Mouse (Mus musculus): ENCODE results near the gene Zfp385b.

The Zfp385b gene

GRCm38 (mm10) chr2:77819539-77819938 is at the start of gene Zfp385b:
Zfp385b (minus strand) TSS chr2:77819639.
- no peak for DNase-seq (ENCODE audit: low read depth, low spot score)

- DNase-seq (ENCODE audit: low read depth, low spot score) = peak; percentile 68
These were observed 44.5 kb upstream of the Zfp385b start for GRCm38 (mm10) chr2:77863934-77864333.

DNA sequence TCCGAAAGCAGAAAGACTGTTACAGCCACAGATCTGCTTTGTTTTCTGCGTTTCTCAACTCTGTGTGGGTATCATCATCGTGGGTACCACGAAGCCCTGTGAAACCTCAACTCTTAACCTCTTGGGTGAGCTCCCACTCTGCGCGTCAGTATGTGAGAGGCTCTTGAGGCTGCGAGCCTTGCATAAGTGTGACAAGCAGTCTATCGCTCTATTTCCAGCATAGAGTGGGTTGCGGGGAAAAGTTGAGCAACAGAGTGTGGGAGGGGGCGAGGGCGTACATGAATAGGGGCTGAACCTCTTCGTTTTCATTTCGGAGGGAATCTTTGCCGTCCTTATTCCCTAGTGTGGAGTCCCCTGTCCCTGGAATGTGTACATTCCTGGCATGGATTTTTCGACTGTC is 44.1 kb upstream of the Zfp385b start:
- DNase-seq (ENCODE audit: low read depth, low spot score) = peak; percentile 7

DNA sequence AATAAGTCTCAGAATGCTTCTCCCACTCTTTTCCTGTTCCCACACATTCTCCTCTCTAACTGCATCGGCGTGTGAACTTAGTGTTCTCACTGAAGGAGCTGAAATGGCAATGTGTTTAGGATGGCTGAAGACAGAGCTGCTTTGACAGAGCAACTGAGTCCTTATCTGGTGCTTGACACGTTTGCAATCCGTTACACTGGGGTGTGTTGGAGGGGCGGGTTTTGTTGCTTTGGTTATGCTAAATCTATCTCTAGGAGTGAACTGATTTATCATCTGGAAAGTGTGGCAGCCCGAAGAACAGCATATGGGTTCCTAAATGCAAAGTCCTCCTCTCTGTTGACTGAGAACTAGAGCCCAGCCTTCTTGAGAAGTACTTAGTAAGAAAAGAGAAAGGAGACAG is 22.0 kb upstream of the Zfp385b start:
- no peak for DNase-seq (ENCODE audit: low read depth, low spot score)

- DNase-seq (ENCODE audit: low read depth, low spot score) = no peak
These were observed 20.1 kb upstream of the Zfp385b start for GRCm38 (mm10) chr2:77839587-77839986.

GRCm38 (mm10) chr2:77838688-77839087 is 19.2 kb upstream of the Zfp385b start:
- DNase-seq (ENCODE audit: low read depth, low spot score) = no peak

- no peak for DNase-seq (ENCODE audit: low read depth, low spot score)
These were observed 16.3 kb upstream of the Zfp385b start for GRCm38 (mm10) chr2:77835781-77836180.

DNA sequence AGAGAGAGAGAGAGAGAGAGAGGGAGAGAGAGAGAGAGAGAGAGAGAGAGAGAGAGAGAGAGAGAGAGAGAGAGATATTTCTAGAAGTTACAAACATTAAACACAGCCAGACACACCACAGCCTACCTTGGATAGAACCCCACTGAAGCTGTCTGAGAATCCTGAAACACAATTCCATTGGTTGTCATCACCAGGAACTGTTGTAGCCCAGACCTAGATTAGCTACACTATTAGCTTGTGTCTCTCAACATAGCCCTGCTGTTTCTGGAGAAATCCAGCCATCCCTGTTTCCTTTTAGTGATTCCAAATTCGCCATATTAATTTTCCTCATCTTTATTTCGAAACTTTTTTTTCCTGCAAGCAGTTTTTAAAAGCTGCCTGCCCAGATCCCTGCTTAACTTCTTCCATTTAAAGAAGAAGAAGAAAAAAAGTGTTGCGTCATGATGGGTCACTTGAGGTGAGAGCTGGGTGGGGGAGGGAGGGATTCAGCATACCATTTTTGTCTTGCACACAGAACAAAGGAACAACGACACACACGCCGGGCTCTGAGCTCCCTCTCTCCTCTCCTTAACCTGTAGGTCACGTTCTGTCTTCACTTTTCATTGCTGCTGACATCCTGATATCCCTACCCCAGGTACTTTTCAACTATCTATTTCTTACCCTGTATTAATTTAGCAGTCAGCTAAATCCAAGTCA is 6.8 kb upstream of the Zfp385b start:
- DNase-seq (ENCODE audit: low read depth, low spot score) = no peak

GRCm38 (mm10) chr2:77823026-77823425 is 3.6 kb upstream of the Zfp385b start:
- no peak for DNase-seq (ENCODE audit: low read depth, low spot score)

DNA sequence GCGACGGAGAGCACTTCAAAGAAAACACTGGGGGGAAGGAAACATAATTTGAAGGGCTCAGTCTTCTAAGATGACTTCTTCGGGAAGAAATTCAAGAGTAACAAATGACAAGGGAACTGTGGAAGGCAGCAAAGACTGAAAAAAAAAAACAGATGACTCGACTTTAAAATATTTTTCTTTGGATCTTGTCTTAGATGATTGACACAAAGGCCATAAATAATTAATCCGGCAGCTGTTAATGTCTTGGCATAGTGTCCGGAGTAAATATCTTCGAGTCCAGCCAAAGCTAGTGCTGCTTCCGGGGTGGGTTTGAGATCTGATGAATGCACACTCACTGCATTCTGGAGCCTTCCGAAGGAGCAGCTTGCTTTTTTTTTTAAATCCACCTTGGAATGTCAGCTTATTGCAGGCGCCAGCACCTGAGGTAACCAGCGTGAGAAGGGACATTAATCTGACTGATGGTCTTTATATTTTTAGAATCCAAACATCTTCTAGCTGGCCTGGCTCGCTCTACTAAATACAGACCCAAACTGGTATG is 2.0 kb downstream of the Zfp385b start:
- no peak for DNase-seq (ENCODE audit: low read depth, low spot score)

DNA sequence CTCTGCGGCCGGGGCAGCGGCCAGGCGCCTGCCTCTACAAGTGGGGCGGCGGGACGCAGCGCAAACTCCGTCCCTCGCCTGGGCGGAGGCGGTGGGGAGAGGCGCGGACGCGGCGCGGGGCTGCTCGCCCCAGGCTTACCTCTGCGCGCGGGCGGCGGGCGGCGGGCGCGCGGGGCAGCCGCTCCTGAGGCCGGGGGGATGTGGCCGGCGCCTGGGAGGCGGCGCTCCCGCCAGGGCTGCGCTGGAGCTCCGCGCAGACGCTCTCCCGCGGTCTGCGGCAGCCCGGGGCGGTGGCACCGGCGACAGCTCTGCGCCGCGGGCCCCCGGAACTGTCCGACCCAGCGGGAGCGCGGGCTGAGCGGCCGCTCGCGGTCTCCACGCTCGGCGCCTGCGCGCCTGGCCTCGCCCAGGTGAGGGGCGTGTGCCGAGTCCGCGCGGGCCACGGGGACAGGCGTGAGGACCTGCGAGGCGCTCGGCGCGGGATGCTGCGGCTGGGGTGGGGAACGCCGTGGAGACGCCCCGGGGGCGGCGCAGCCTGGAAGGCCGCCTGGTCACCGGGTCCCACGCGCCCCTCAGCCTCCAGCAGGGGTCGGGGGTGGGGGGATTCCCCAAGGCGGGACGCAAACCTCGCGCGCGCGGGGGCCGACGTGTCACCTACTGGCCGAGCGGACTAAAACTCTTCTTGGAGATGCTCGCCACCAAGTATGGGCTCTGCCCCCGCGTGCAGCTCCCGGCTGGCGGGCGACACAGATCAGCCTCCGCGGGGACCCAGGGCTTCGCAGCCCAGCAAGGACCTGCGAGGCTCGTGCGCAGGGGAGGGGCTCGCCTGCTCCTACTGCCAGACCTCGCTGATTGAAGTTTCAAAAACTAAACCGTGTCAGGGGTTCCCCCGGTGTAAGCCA is 2.8 kb downstream of the Zfp385b start:
- peak; percentile 24 for DNase-seq (ENCODE audit: low read depth, low spot score)

- DNase-seq (ENCODE audit: low read depth, low spot score) = peak; percentile 18
These were observed 3.5 kb downstream of the Zfp385b start for GRCm38 (mm10) chr2:77815775-77816412.

GRCm38 (mm10) chr2:77814896-77815295 is 4.5 kb downstream of the Zfp385b start:
- DNase-seq (ENCODE audit: low read depth, low spot score) = no peak

GRCm38 (mm10) chr2:77813029-77813428 is 6.4 kb downstream of the Zfp385b start:
- DNase-seq (ENCODE audit: low read depth, low spot score) = no peak

GRCm38 (mm10) chr2:77810748-77811147 is 8.7 kb downstream of the Zfp385b start:
- DNase-seq (ENCODE audit: low read depth, low spot score) = no peak

- DNase-seq (ENCODE audit: low read depth, low spot score) = no peak
These were observed 14.7 kb downstream of the Zfp385b start for GRCm38 (mm10) chr2:77804781-77805180.

DNA sequence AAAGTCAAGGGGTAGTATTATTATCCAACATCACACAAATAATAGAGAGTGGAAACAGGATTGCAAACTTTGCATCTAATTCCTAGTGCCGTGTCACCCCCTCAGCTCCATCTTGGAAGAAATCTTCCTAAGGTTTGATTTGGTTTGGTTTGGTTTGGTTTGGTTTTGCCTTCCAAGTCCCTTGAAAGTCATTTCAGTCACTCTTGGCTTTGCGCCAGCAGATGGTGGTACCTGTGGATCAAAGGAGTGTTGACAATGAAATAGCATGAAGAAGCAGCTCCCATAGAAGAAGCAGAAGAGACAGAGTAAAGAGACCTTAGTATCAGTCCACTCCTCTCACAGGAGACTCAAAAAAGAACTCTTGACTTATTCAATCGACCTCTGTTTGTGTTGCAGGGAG is 17.1 kb downstream of the Zfp385b start:
- DNase-seq (ENCODE audit: low read depth, low spot score) = no peak

DNA sequence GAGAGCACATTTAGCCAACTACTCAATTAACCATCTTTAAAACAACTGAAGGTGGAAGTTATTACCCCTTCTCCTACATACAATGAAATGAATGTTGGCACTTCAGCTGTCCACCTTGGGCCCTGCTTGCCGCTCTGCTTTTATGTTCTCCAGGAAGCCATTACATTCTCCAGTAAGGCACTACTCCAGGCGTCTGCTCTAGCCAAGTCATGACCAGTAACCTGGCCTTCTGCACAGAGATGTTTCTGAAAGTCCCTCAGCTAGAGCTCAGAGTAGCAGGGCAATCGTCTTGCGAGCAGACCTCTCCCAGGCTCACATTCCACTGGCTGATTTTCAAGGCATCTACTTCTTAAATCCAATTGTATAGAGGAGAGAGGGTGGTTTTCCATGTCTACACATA is 18.0 kb downstream of the Zfp385b start:
- DNase-seq (ENCODE audit: low read depth, low spot score) = no peak

DNA sequence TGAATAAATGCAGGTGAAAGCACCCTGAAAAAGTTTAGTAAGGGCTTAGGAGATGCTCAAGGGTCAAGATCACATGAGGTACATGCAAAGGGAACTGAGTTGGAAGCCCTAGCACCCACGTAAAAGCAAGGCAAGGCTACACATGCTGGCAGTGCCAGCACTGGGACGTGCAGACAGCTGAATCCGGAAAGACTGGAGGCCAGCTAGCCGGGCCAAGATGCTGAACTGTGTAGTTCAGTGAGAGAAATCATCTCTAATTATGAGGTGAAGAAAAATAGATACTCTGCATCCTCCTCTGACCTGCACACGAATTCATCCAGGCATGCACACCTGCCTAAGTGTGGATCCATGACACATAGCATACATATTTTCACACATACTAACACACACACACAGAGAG is 18.4 kb downstream of the Zfp385b start:
- no peak for DNase-seq (ENCODE audit: low read depth, low spot score)

GRCm38 (mm10) chr2:77797233-77797632 is 22.2 kb downstream of the Zfp385b start:
- DNase-seq (ENCODE audit: low read depth, low spot score) = no peak

DNA sequence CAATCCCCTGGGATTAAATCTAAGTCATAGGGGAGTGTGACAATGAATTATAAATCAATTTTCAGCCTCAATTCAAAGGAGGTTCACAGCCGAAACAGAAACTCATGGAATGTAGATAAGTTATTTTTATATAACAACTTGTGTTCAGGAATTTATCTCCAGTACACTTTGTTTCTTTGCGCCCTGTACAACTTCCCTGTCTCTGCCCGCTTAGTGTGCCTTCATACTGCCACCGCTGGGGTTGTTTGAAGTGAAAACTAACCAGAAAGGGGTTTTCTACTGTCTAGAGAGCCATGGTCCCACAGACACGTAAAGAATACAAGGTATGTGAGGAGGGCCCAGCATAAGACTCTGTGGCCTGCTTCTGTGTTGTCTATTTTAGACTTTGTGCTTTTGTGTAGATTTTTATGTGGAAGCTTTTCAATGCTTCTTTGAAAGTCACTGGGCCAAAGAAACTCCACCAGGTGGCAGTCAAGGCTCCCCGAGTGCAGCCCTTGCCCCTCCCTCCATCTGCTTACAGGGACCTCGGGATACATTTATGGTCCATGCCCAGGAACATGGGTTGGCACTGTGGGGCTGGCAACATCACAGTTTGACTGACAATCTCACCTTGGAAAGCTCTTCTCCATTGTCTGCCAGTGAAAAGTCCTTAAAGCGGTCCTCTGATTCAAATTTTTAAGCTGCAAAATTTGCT is 23.4 kb downstream of the Zfp385b start:
- DNase-seq (ENCODE audit: low read depth, low spot score) = peak; percentile 21

DNA sequence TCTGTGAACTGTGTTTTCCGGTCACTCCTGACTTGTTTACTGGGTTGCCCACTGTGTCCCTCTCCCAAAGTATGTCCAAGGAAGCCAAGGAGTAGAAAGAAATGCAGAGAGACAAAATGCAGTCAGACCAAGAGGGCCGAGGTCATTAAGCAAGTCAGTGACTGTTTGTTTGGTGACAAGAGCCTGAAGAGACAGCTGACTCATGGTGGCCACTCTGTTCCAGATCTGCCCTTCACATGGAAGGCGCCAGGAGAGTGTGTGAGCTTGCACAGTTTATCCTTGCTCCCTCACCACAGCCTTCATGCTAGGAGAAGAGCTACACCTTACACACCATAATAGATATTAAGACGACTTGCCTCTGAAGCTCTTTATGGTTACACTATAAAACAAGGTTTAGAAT is 28.6 kb downstream of the Zfp385b start:
- DNase-seq (ENCODE audit: low read depth, low spot score) = no peak
